Mouse (Mus musculus): ENCODE measurements at regions not wholly inside any gene's neighbourhood (a gene's known extent, or its start where the extent isn't known, plus 50 kb on each side); places are given as distances from the start of the nearest gene placed in this dataset.

DNA sequence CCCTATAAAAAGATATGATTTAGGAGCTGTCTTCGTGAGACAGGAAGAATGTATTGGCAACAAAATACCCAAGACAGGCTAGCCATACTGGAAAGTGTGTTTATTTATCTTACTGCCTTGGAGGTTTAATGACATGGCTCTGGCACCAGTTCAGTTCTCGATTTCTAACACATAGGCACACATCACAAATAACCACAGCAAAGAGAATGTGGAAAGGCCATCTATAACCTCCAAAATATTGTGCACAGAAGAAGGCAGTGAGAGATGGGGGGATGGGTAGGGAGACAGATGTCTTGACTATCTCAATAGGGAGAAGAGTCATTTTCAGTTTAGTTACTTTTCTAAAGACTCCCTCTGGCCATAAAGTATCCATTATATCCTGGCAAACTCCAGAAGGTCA is 90.5 kb downstream of the Minar1 start:
- DNase-seq (ENCODE audit: low read depth, low spot score), result no peak

DNA sequence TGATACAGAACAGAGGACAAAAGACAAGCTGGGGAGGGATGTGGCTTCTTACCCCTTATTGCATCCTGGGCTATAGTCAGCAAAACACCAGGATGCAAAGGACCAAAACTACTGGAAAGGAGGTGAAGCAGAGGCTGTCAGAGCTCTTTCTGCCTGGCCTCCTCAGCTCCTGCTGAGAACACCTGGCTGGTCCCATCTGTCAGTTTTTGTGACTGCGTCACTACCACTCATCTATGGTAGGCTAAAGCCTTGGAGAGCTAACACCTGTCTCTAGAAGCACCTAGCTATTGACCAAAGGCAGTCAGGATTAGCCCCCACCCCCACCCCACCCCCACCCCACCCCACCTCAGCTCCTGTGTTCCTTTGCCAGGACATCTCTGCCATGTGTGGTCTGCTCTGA is 98.8 kb downstream of the Minar1 start:
- DNase-seq (ENCODE audit: low read depth, low spot score), result no peak

DNA sequence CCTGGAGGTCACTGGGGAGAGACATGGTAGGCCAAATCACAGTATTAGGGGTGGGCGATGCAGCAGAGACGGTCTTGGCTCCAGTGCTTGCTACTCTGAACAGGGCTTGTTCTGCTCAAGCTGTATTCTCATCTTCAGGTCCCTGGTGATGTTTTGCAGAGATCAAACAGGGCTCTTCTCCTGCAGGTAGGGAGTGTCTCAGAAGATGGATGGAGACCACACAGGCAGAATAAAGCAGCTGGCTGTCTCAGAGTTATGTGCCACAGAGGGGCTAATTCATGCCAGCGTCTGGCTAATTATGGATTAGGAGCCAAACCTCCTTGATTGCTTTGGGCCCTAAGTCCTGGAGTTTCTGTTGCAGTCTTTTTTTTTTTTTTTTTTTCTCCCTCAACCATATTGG is 99.2 kb downstream of the Minar1 start:
- no peak for DNase-seq (ENCODE audit: low read depth, low spot score)

DNA sequence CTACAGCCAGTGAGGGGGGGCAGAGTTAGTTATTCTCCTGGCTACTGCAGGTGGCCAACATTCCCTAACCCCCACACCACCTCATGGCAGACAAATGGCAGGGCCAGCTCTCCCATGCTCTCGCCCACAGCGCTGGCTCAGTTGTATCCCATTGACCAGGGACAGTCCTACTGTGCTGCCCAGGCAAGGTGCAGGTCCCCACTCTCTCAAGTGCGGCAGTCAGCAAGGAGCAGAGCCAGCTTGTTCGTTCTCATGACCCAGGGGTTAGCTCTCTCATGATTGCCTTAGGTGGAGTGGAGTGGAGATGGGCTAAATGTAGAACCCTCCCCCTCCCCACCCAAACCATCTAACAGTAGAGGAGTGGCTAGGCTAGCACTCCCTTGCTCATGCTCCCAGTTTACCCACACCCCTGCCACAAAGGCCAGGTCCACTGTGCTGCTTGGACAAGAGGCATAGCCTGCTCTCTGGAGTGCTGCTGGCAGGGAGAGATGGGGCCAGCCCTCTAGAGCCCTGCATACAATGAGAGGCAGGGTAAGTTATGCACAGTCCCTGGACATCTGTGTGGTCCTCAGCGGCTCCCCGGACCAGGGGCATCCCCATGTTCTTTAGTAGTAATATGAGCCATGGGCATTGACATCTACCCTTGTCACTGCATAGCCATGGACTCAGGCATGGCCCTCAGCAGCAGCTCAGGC is 114.4 kb downstream of the Minar1 start:
- no peak for DNase-seq (ENCODE audit: low read depth, low spot score)

DNA sequence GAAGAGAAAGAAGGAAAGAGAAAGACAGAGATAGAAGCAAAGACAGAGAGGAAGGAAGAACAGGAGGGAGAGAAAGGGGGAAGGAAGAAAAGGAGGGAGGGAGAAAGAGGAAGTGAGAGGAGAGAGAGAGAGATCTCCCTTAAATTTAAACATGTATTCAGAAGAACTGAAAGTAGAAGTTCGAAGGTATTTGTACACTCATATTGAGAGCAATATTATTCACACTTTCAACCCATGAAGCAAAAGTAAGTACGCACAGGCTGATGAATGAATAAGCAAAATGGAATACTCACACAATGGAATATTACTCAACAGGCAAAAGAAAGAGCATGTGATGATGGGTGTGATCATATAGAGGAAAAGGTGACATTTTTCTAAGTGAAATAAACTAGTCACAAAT is 120.8 kb downstream of the Minar1 start:
- peak; percentile 24 for DNase-seq (ENCODE audit: low read depth, low spot score)

DNA sequence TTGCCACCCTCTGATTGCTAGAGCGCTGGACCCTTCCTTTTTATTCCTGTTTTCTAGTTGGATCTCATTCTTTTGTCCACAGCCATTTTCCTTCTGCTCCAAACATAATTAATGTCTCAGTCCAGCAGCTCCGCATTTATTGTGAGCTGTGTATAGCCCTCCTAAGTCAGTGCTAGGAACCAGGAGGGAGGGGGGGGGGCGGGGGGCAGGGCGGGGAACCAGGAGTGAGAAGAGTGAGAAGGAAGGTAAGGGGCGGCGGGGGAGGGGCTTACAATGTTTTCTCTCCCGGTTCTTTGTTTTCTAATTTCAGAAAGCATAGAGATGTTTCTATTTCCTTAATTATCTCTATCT is 125.6 kb downstream of the Minar1 start:
- no peak for DNase-seq (ENCODE audit: low read depth, low spot score)

DNA sequence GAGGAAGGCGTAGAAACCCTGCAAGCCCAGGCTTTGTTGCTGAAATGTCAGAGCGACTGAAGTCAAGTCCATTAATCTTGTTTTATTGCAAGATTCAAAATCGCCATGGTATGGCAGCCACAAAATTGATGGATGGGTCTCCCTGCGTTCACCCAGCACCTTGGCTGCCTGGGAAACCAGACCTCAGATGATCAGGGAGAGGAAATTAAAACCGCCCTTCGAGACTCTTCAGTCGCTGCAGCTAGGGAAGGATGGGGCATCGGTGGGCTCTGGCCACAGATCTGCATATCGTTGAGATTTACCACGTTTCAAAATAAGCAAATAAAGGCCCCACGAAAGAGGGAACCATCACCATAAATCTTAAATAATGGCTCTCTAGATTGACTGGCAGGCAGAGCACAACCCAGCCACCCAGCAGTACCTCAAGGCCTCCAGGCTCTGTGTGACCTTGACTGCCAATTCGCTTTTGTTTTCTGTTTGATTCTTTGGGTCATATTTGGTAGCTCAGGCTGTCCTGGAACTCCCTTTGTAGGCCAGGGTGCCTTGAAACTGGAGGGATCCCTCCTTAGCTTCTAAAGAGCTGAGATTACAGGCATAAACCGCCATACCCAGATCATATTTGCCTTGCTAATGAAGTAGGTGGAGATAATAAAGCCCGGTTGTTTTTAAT is 126.1 kb downstream of the Minar1 start:
- DNase-seq (ENCODE audit: low read depth, low spot score), result no peak

DNA sequence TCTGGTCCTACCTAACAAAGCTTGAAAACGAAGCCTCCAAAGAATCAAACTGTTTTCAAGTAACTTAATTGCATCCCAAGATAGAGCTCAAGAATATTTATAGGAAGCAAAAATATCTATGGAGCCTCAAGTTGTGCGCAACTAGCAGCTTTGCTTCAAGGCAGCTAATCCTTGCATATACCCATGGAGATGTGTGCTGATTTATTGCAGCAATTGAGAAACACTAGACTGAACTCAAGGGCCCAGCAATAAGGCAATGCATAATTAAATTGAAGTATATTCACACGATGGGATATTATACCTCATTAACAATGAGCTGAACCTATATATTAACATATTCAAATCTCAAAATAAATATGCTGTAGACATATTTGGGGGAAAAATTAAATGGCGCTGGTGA is 135.3 kb downstream of the Minar1 start:
- DNase-seq (ENCODE audit: low read depth, low spot score), result no peak

DNA sequence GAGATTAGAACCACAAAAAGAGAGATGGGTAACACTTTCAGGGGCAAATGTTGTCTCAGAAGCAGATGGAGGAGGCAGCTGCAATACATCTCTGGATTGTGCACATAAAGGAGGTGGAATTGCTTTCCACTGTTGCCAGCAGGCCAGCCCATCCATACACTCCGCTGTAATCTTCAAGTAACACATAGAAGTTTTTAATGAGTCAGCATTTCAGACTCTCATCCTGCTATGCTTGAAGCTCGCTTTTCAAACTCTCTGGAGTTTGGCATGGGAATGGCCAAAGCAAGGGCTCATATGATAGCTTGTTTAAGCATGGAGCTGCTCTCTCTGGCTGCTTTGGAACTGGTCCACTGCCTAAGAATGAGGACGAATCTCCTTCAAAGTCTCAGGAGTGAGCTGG is 143.5 kb downstream of the Minar1 start:
- no peak for DNase-seq (ENCODE audit: low read depth, low spot score)

DNA sequence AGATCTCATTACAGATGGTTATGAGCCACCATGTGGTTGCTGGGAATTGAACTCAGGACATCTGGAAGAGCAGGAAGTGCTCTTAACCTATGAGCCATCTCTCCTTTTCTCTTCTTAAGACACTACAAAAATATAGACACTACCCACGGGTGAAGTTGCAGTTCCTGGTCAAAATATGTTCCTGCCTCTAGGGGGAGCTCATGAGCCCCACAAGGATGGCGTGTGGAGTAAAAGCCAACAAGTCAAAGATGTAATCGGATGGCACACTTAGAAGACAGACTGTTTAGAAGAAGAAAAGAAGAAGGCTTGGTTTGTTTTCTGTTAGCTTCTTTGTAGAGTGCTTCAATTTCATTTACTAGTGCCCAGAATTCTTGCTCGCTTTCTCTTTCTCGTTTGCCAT is 161.7 kb downstream of the Minar1 start:
- DNase-seq (ENCODE audit: low read depth, low spot score), result peak; percentile 45

DNA sequence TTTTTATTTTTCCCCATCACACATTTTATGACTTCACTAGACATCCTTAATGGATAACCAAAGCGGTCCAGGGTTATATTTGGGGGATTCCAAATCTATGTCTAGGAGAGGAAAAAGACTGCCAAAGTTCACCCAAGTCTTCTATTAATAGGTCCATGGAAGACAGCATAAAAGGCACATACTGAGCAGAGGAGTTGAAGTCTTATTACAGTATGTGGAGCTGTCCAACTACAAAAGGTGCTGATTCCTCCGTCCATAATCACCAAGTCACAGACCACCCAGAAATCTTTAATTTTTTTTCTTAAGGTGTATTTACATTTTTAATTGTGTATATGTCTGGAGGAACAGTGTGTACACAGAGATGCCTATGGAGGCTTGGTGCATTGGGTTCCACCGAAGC is 166.3 kb downstream of the Minar1 start:
- no peak for DNase-seq (ENCODE audit: low read depth, low spot score)

DNA sequence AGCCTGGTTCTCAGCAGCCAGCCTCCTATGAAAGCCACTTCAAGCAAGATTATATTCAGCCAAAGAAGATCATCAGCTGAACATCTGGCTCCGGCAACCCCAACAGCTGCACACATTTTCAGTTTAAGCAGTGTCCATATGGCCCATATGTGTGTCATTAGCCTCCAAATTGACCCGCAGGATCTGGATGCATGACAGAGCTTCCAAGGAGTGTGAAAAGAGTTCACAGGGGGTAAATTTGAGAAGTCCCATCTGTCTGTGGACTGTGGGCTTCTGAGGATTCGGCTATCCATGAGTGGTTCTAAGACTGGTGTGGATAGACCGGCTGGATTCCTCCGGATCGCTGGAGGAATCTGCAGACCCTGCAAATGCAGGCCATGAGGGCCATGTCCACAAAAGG is 173.3 kb downstream of the Minar1 start:
- no peak for DNase-seq (ENCODE audit: low read depth, low spot score)
